Mouse (Mus musculus) E14TG2a.4 (cell line): Measurements from ENCODE around the gene Gpsm1.

Experiments used
- H3K27me3 ChIP-seq: 2 replicates; pipeline ENCODE4 v1.6.1; 2014; ENCODE audit warnings: low read length, control low read depth; ENCODE audit not compliant: insufficient read depth
- H3K36me3 ChIP-seq: 2 replicates; pipeline ENCODE4 v1.6.1; 2014; ENCODE audit warnings: low read length, control low read depth; ENCODE audit not compliant: insufficient read depth
- H3K4me1 ChIP-seq: replicated peaks from 2 replicates; pipeline ENCODE4 v1.6.1; 2014; ENCODE audit warnings: low read depth, low read length, control low read depth
- H3K4me3 ChIP-seq: replicated peaks from 2 replicates; pipeline ENCODE4 v1.5.1; 2014; ENCODE audit warnings: mild to moderate bottlenecking, low read length
- H3K9me3 ChIP-seq: 2 replicates; pipeline ENCODE4 v1.6.1; 2014; ENCODE audit warnings: low read length, control low read depth
- CTCF ChIP-seq: conservative IDR thresholded peaks from 2 replicates; pipeline ENCODE4 v1.5.1; 2014; ENCODE audit warnings: low read length
- NANOG ChIP-seq: IDR thresholded peaks from 2 replicates; pipeline ENCODE4 v1.6.1; 2014; ENCODE audit warnings: borderline replicate concordance, low read length, mixed read lengths
- POU5F1 ChIP-seq: IDR thresholded peaks from 2 replicates; pipeline ENCODE4 v1.6.1; 2014; ENCODE audit warnings: low read length, borderline replicate concordance

Gpsm1 gene

DNA sequence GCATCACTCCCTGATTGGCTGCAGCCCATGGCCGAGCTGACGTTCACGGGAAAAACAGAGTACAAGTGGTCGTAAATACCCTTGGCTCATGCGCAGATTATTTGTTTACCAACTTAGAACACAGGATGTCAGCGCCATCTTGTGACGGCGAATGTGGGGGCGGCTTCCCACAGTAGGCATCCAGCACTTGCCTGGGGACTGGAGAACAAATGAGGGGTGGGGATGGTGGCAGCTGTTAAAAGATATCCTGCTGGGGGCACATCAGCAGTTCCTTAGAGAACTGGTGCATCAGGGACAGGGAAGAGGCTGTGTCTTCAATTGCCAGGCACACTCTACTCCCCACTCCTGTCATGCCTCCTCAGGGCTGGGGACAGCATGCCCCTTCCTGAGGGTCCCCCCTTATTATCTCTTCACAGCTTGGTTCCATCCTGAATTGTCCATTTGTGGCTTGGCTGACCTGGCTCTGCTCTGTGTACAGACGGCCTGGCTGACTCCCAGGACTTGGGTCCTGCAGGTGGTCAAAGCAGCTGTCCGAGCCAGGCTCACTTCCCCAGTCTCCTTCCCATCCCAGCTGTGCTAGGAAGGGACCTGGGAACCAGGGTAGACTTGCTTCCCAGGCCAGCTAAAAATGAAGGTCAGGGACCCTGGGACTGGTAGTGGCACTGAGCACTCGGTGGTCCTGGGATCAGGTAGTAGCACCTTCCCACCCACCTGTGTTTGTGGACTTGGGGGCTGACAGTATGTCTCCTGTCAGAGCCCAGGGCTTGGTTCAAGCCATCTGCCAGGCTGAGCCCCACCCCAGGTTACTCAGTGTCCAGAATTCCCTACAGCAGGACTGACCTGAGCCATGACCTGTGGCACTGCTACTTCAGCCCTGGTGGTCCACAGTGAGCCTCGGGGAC lies 23.2 kb downstream of the Gpsm1 start:
- Histone ChIP-seq H3K4me1 (peaks cover 26% of the 10 kb centered on the region), H3K27me3 (peaks cover 2% of the 10 kb centered on the region; the same call in 1 of the 2 replicates), H3K4me3 (no peak overlapping the region), H3K36me3 (peaks cover 2% of the 10 kb centered on the region; the same call in 1 of the 2 replicates), H3K9me3 (no peaks in the 10 kb centered on the region)
- TF ChIP-seq CTCF = no peak
- TF ChIP-seq NANOG = no peak
- no peak for TF ChIP-seq POU5F1

DNA sequence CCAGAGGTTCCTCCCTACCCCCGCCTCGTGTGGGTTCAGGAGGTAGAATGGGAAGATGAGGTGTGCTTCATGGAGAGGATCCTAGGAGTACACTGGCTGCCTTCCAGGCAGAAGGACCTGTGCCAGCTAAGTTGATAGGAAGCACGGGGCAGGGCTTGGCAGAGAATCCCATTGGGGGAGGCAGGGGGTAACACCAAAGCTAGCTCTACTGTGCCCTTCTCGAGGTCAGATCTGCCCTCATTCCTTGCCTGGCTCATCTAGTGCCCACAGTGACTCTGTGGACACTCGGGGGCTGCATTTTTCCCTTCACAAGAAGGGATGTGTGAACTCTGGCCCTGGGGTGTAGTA lies 23.9 kb downstream of the Gpsm1 start:
- Histone ChIP-seq H3K4me1 (peaks cover 33% of the 10 kb centered on the region), H3K27me3 (peaks cover 2% of the 10 kb centered on the region; the same call in 1 of the 2 replicates), H3K4me3 (no peak overlapping the region), H3K36me3 (peaks cover 2% of the 10 kb centered on the region; the same call in 1 of the 2 replicates), H3K9me3 (no peaks in the 10 kb centered on the region)
- TF ChIP-seq CTCF (no peak), POU5F1 (no peak), NANOG (no peak)

DNA sequence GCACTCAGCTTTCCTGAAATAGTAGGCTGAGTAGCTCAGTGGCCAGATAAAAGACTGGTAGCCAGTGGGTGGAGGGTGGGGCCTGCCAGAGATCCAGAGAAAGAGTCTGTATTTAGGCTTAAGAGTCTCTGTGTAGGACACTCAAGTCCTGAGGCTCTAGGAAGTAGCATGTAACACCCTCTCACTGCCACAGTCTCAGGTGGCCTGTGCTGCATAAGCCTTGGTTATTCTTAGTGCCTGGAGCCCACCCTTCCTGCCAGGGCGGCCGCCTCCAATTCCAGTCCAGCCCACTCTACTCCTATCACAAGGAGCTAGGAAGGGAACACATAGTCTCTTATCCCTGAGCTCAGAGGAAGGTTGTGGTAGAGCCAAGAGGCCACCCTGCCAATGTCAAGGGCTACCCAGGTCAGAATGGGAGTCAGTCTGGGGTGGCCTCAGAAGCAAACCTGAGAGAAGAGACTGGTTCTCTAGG lies 26.2 kb downstream of the Gpsm1 start:
- Histone ChIP-seq H3K27me3 (peaks cover 2% of the 10 kb centered on the region; the same call in 1 of the 2 replicates), H3K4me1 (peaks cover 38% of the 10 kb centered on the region), H3K4me3 (no peak overlapping the region), H3K36me3 (peaks cover 2% of the 10 kb centered on the region; the same call in 1 of the 2 replicates), H3K9me3 (no peaks in the 10 kb centered on the region)
- TF ChIP-seq NANOG (no peak), CTCF (no peak), POU5F1 (no peak)

DNA sequence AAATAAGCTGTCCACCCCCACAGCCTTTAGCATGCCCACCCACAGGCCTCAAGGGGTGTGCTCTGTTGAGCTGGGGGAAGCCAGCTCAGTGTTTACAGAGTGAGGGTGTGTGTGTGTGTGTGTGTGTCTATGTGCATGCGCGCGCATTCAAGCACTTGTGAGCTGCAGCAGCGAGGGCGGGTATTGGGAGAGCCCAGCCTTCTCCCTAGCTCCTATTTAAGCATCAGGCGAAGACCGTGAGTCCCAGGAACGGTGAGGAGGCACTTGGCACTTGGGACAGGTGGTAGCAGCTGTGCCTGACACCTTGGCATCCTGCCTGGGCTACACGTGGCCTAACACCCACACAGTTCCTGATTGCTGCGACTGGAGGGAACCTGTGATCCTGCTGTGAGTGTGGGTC lies 26.7 kb downstream of the Gpsm1 start:
- no peak for TF ChIP-seq POU5F1
- no peak for TF ChIP-seq CTCF
- TF ChIP-seq NANOG = no peak
- Histone ChIP-seq H3K36me3 (peaks cover 2% of the 10 kb centered on the region; the same call in 1 of the 2 replicates), H3K9me3 (no peaks in the 10 kb centered on the region), H3K4me3 (no peak overlapping the region), H3K4me1 (peaks cover 38% of the 10 kb centered on the region), H3K27me3 (peaks cover 2% of the 10 kb centered on the region; the same call in 1 of the 2 replicates)

DNA sequence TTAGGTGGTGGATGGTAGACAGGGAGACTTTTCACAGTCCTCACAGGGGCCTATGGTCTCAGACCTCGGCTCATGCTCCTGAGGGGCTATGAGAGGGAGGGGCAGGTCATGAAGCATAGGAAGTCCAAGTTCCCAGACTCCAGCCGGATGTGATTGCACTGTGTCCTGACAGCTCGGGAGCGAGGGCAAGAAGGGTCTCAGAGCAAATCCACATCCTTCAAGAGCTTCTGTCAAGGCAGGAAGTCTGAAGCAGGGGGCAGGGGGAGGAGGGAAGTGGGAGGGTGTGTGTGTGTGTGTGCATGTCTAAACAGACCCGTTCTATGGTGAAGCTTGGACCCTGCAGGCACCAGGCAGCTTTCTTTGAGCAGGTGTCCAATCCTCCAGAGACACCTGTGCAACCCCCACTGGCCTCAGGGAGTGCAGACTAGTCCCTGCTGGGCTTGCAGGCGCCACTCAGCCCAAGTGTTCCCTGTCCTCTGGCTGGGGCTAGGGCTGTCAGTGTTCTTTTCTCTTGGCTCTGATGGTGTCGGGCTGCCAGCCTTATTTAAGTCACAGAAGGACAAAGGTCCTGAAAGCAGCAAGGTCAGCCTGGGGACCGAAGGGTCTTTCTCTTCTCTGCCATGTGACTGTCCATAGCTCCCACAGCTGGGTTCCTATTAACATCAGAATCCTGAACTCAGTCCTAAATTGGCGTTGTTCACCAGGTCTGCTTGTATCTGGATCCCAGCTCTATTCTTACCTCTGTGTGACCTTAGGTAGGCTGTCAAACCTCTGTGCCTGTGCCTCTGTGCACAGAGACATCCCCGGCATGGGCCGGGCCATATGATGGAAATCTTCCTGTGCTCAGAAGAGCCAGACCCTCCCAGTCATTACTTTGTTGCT lies 27.5 kb downstream of the Gpsm1 start:
- Histone ChIP-seq H3K27me3 (peaks cover 2% of the 10 kb centered on the region; the same call in 1 of the 2 replicates), H3K4me3 (0 out of 2 replicates have a peak overlapping the region, but pooled peaks have one; percentile 10)

DNA sequence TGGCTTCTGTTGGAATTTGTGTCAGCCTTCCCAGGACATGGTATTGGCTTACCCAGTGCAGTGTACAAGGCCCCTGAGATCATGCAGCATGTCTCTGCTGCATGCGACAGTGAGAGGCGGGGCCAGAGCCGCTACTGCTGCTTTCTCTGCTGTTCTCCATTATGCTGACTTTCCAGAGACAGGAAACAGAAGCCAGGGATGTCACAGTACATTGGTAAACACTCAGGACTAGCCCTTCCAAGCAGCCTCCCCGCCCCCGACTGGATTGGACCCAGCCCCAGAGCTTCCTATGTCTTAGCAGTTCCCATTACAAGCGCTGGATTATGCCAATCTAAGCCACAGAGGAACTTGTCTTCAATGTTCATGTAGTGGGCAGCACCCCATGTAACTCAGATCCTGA lies 32.9 kb downstream of the Gpsm1 start:
- peaks cover 8% of the 10 kb centered on the region; the same call in 1 of the 2 replicates for H3K27me3 ChIP-seq
- no peaks in the 10 kb centered on the region for H3K9me3 ChIP-seq
- TF ChIP-seq CTCF = no peak
- TF ChIP-seq POU5F1 = no peak
- TF ChIP-seq NANOG = no peak
- H3K4me3 ChIP-seq = no peak overlapping the region
- H3K36me3 ChIP-seq = peaks cover 20% of the 10 kb centered on the region
- peaks cover 46% of the 10 kb centered on the region for H3K4me1 ChIP-seq

More for the DNA sequence above, 27.5 kb downstream of the Gpsm1 start:
- H3K9me3 ChIP-seq = no peaks in the 10 kb centered on the region
- peaks cover 2% of the 10 kb centered on the region; the same call in 1 of the 2 replicates for H3K36me3 ChIP-seq
- H3K4me1 ChIP-seq = peaks cover 40% of the 10 kb centered on the region
- TF ChIP-seq NANOG = 0 out of 2 replicates have a peak, but pooled peaks have one; percentile 8
- no peak for TF ChIP-seq POU5F1
- TF ChIP-seq CTCF = no peak

DNA sequence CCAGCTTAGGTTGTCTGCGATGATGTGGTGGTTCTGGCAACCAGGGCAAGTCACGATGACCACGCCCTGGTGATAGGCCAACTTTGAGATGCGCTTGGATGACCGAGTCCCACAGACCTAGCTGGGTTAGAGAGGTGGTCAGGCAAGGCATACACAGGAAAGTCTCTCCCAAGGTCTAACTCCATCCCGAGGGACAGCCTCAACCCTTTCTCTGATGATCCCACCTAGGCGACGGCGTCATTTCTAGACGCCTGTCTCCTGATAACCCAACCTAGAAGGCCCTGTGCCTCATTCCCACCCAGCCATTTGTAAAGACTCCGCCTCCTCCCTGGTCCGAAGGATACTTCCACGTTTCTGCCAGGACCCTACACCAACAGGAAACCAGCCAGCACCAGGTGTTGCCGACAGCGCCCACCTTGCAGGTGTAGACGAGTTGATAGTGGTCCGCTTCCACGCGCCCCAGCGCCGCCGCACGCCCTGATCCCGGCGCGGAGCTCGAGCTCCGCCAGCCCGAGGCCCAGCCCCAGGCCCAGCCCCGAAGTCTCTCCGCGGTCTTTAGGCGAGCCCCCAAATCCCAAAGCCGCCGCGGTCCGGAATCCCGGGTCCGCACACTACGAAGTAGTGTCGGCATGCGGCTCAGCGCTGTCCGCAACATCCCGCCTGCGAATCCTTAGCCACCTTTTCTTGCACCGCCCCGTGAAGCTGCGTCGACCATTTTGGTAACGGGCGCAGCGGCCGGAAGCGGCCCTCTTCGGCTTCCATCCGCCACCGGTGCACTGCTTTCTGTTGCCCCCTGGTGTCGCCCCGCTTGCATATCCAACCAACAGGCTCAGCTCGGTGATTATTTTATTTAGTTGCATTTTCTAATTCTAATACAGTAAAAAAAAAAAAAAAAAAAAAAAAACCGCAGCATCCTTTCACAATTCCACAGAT lies 36.3 kb downstream of the Gpsm1 start, which contains the start of gene Dnlz:
Gene Dnlz, minus strand, starts transcription at position 753 of the 933 bp plus-strand sequence.
- TF ChIP-seq POU5F1 (0 out of 2 replicates have a peak, but pooled peaks have one; percentile 6), NANOG (no peak), CTCF (peak; percentile 30)
- Histone ChIP-seq H3K4me1 (peaks cover 38% of the 10 kb centered on the region), H3K36me3 (peaks cover 22% of the 10 kb centered on the region), H3K9me3 (no peaks in the 10 kb centered on the region), H3K4me3 (peak within 1 kb of the TSS; percentile 88), H3K27me3 (peaks cover 8% of the 10 kb centered on the region; the same call in 1 of the 2 replicates)
